Mouse (Mus musculus): Measurements from ENCODE around the gene Cers6.

DNA sequence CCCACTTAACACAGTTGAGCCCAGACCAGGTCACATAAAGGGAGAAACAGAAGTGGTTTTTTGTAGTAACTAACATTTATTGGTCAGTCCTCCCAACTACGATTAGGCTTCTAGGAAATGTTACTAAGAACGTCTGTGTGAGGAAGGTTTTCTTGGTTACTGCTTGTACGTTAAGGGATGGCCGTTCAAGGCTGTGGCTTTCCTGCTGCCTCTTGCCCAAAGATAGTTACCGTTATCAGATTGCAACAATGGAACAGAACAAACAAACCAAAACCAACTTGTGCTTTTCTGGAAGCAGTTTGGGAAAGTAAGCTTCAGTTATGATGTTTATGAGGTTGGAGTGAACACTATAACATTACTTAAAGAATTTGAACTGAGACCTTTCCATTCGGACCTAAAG lies 114.5 kb downstream of the Cers6 start:
- TF ChIP-seq POLR2A (IDR thresholded peaks at IDR 0.05; ENCODE audit: control insufficient read depth, extremely low read depth, insufficient read depth, low read length, poor library complexity) (no peak), CTCF (IDR thresholded peaks at IDR 0.05; ENCODE audit: borderline replicate concordance, control insufficient read depth, extremely low read depth, insufficient read depth, low read length, poor library complexity) (no peak)
